Mouse (Mus musculus) spleen, embryonic (tissue): Measurements from ENCODE around the gene Smarce1.

Experiments used
- CTCF ChIA-PET: fragments of 350-600 bp; sonication (Branson Sonifier 250); formaldehyde crosslinking; loops from one replicate; lab custom pipeline; 2022; lab: Charles Lee

The Smarce1 gene

GRCm38 (mm10) chr11:99171442-99171841 lies 59.4 kb downstream of the Smarce1 start:
- CTCF ChIA-PET: interaction anchor here (0.6 to 1.5 kb wide), 2 partner anchors 16 to 20 kb away, joined by 3 to 5 read pairs; no protein-coding TSS in a partner anchor

GRCm38 (mm10) chr11:99170547-99171267 lies 60.1 kb downstream of the Smarce1 start:
- CTCF ChIA-PET: interaction anchor here (1.0 to 1.5 kb wide), 2 partner anchors 9 to 19 kb away, joined by 3 to 5 read pairs; no protein-coding TSS in a partner anchor

- CTCF ChIA-PET: interaction anchor here (1.0 to 1.5 kb wide), 2 partner anchors 8 to 19 kb away, joined by 3 to 5 read pairs; no protein-coding TSS in a partner anchor
Observed at GRCm38 (mm10) chr11:99170005-99170404, 60.8 kb downstream of the Smarce1 start.

GRCm38 (mm10) chr11:99169438-99169837 lies 61.4 kb downstream of the Smarce1 start:
- CTCF ChIA-PET: no interaction called here

GRCm38 (mm10) chr11:99168030-99168474 lies 62.8 kb downstream of the Smarce1 start:
- CTCF ChIA-PET: interaction anchor here (0.6 to 0.7 kb wide), 2 partner anchors 16 to 19 kb away, joined by 3 to 4 read pairs; no protein-coding TSS in a partner anchor

- CTCF ChIA-PET: interaction anchor here (0.6 to 0.7 kb wide), 3 partner anchors 15 to 20 kb away, joined by 3 to 16 read pairs (median 4); no protein-coding TSS in a partner anchor
Observed at GRCm38 (mm10) chr11:99167576-99167975, 63.2 kb downstream of the Smarce1 start.

- CTCF ChIA-PET: interaction anchor here (0.6 to 1.1 kb wide), 2 partner anchors 14 to 1335 kb away, joined by 3 read pairs; no protein-coding TSS in a partner anchor
Observed at GRCm38 (mm10) chr11:99166241-99166640, 64.6 kb downstream of the Smarce1 start.

GRCm38 (mm10) chr11:99165031-99165752 lies 65.6 kb downstream of the Smarce1 start:
- CTCF ChIA-PET: interaction anchor here (1.9 kb wide), 1 partner anchor 9 kb away, joined by 7 read pairs; the partner anchor contains the start of gene Ccr7

GRCm38 (mm10) chr11:99162972-99163686 lies 67.7 kb downstream of the Smarce1 start:
- CTCF ChIA-PET: no interaction called here

GRCm38 (mm10) chr11:99161648-99162047 lies 69.2 kb downstream of the Smarce1 start:
- CTCF ChIA-PET: interaction anchor here (1.2 to 1.4 kb wide), 2 partner anchors 9 to 92 kb away, joined by 3 read pairs; no protein-coding TSS in a partner anchor

GRCm38 (mm10) chr11:99160228-99160627 lies 70.6 kb downstream of the Smarce1 start:
- CTCF ChIA-PET: interaction anchor here (0.7 kb wide), 1 partner anchor 135 kb away, joined by 3 read pairs; no protein-coding TSS in a partner anchor
